17 mouse cellular contexts compared by ENCODE assay signal in genomic region chr1:7574787-7575186, GRCm38 (mm10).
"Had no signal": no experiment of that assay in that cellular context is flagged by ENCODE, and none has a peak within 500 bp of the region (broad histone marks: within the 10 kb centered on the region; RNA-seq: fewer than 3 reads in every experiment).

No protein-coding gene starts in this region.

- H3K4me1 ChIP-seq: neural tube, embryonic 12.5 days; neural tube, embryonic 13.5 days; neural tube, embryonic 15.5 days; stomach, embryonic 15.5 days had no signal

- H3K4me2 ChIP-seq: neural tube, embryonic 12.5 days; neural tube, embryonic 13.5 days; neural tube, embryonic 15.5 days; stomach, embryonic 15.5 days had no signal

- H3K36me3 ChIP-seq: neural tube, embryonic 12.5 days; neural tube, embryonic 13.5 days; neural tube, embryonic 15.5 days; stomach, embryonic 15.5 days had no signal

- H3K27me3 ChIP-seq: neural tube, embryonic 12.5 days; neural tube, embryonic 13.5 days; neural tube, embryonic 15.5 days; stomach, embryonic 15.5 days had no signal

- H3K9me3 ChIP-seq: neural tube, embryonic 12.5 days; neural tube, embryonic 13.5 days; neural tube, embryonic 15.5 days; stomach, embryonic 15.5 days had no signal

- DNase-seq: retina, postnatal 1 day; right cerebral cortex, adult 18-20 months; right cerebral cortex, postnatal 14 days; right cerebral cortex, postnatal 25 days; right cerebral cortex, postnatal 4 days; spleen, adult 18-20 months; thymus, adult 18-20 months; thymus, adult 2 months; thymus, postnatal 14 days; thymus, postnatal 25 days; thymus, postnatal 36 days; thymus, postnatal 4 days had no signal

- H3K9ac ChIP-seq: neural tube, embryonic 12.5 days; neural tube, embryonic 13.5 days; neural tube, embryonic 15.5 days; stomach, embryonic 15.5 days had no signal

- H3K4me3 ChIP-seq: neural tube, embryonic 12.5 days; neural tube, embryonic 13.5 days; neural tube, embryonic 15.5 days; stomach, embryonic 15.5 days had no signal

- H3K27ac ChIP-seq: neural tube, embryonic 12.5 days; neural tube, embryonic 13.5 days; neural tube, embryonic 15.5 days; stomach, embryonic 15.5 days; stomach, postnatal 0 days had no signal
